Comparison of ENCODE assay signal across 29 mouse cellular contexts in genomic region chr1:133728339-133728738, GRCm38 (mm10). TPM values are rescaled to one million over a fixed set of nuclear protein-coding genes. Genes with fewer than 3 reads are reported as not detected.
A peak's percentile ranks its signal among the peaks of the same experiment; 100 is the strongest.
DNase-seq lines count a peak whose midpoint lies in the region; ATAC-seq and TF ChIP-seq lines count a peak whose summit lies in the region.
"Had no signal": no experiment of that assay in that cellular context is flagged by ENCODE, and none has a peak within 500 bp of the region (broad histone marks: within the 10 kb centered on the region; RNA-seq: fewer than 3 reads in every experiment).

No protein-coding gene starts in this region.

- no peak for TF ChIP-seq CTCF in intestine, postnatal 0 days (IDR thresholded peaks at IDR 0.05; ENCODE audit: low read depth)

- DNase-seq in liver, embryonic 11.5 days (ENCODE audit: low spot score) = no peak
- no peak for DNase-seq in liver
- DNase-seq in c-Kit-positive CD71-positive TER-119-negative erythroid progenitor cells, embryonic 14.5 days (ENCODE audit: low read depth) = peak; percentile 42
- no peak for DNase-seq in liver, embryonic 13.5 days
- DNase-seq in layer of hippocampus, adult 9-11 months = no peak
- DNase-seq: adrenal gland, adult 8-10 months; adrenal gland, postnatal 25 days; cerebellum, adult 11 months; cerebellum, adult 8-10 months; cerebellum, postnatal 10 days; cerebellum, postnatal 36 days; forebrain, postnatal 0 days; gastrocnemius, adult 2 months; gastrocnemius, postnatal 14 days; heart, adult 11 months; heart, postnatal 10 days; heart, postnatal 36 days had no signal

- no peak overlapping the region for H3K9ac ChIP-seq in liver, embryonic 11.5 days (ENCODE audit: low read depth, low read length)
- H3K9ac ChIP-seq in liver, embryonic 13.5 days = no peak overlapping the region
- no peak overlapping the region for H3K9ac ChIP-seq in kidney, embryonic 15.5 days
- H3K9ac ChIP-seq in intestine, postnatal 0 days (ENCODE audit: low read depth, low read length) = no peak overlapping the region
- H3K9ac ChIP-seq: forebrain, postnatal 0 days; heart, embryonic 12.5 days; heart, embryonic 15.5 days; hindbrain, embryonic 13.5 days had no signal

- H3K9me3 ChIP-seq in liver, embryonic 11.5 days (ENCODE audit: control insufficient read depth, low read length) = no peaks in the 10 kb centered on the region
- H3K9me3 ChIP-seq in liver, embryonic 13.5 days (replicated peaks) = no peaks in the 10 kb centered on the region
- no peaks in the 10 kb centered on the region for H3K9me3 ChIP-seq in kidney, embryonic 15.5 days (replicated peaks)
- no peaks in the 10 kb centered on the region for H3K9me3 ChIP-seq in intestine, postnatal 0 days (ENCODE audit: control insufficient read depth)
- H3K9me3 ChIP-seq: G1E; heart, embryonic 12.5 days; heart, embryonic 15.5 days; hindbrain, embryonic 10.5 days; hindbrain, embryonic 13.5 days had no signal

- no peak overlapping the region for H3K4me3 ChIP-seq in liver, embryonic 11.5 days (ENCODE audit: low read depth, low read length)
- H3K4me3 ChIP-seq in liver, embryonic 13.5 days (replicated peaks) = no peak overlapping the region
- H3K4me3 ChIP-seq in kidney, embryonic 15.5 days (replicated peaks) = no peak overlapping the region
- no peak overlapping the region for H3K4me3 ChIP-seq in intestine, postnatal 0 days (ENCODE audit: low read depth, low read length)
- H3K4me3 ChIP-seq: gastrocnemius, adult 2 months; heart, embryonic 12.5 days; heart, embryonic 15.5 days; hindbrain, embryonic 10.5 days; hindbrain, embryonic 13.5 days had no signal

- ATAC-seq in liver, embryonic 11.5 days (replicated peaks; ENCODE audit: low FRiP score) = peak; percentile 73
- ATAC-seq in liver, embryonic 13.5 days (ENCODE audit: low read depth) = peak; percentile 59
- ATAC-seq in megakaryocyte progenitor cell, adult 5-6 weeks (replicated peaks; ENCODE audit: poor library complexity) = peak; percentile 79
- ATAC-seq in kidney, embryonic 15.5 days (replicated peaks; ENCODE audit: low FRiP score) = no peak
- ATAC-seq in intestine, postnatal 0 days = no peak
- ATAC-seq: activated CD4-positive, CD25-positive, alpha-beta regulatory T cell, adult 4 months; forebrain, embryonic 14.5 days; forebrain, postnatal 0 days; hindbrain, embryonic 16.5 days had no signal

- no peaks in the 10 kb centered on the region for H3K27me3 ChIP-seq in liver, embryonic 11.5 days (replicated peaks; ENCODE audit: control insufficient read depth, insufficient read depth, low read length)
- H3K27me3 ChIP-seq in liver, embryonic 13.5 days = no peaks in the 10 kb centered on the region
- no peaks in the 10 kb centered on the region; the same call in 1 of the 2 replicates for H3K27me3 ChIP-seq in kidney, embryonic 15.5 days
- H3K27me3 ChIP-seq in intestine, postnatal 0 days (replicated peaks; ENCODE audit: control insufficient read depth, insufficient read depth, low read length) = no peaks in the 10 kb centered on the region
- H3K27me3 ChIP-seq: CH12.LX; heart, embryonic 12.5 days; heart, embryonic 15.5 days; hindbrain, embryonic 13.5 days had no signal

- H3K27ac ChIP-seq in liver, embryonic 11.5 days (ENCODE audit: low read depth, low read length) = peak overlapping the region; percentile 15; the same call in 1 of the 2 replicates
- 0 out of 2 replicates have a peak overlapping the region, but pooled peaks have one; percentile 34 for H3K27ac ChIP-seq in liver, embryonic 13.5 days
- no peak overlapping the region for H3K27ac ChIP-seq in kidney, embryonic 15.5 days
- no peak overlapping the region for H3K27ac ChIP-seq in intestine, postnatal 0 days (ENCODE audit: low read depth, low read length)
- H3K27ac ChIP-seq: gastrocnemius, adult 2 months; heart, embryonic 15.5 days; hindbrain, embryonic 10.5 days; hindbrain, embryonic 13.5 days had no signal

- WGBS in liver, embryonic 11.5 days = 63% methylated on average over 7 of the region's 7 CpGs
- whole genome bisulfite sequencing in liver, embryonic 13.5 days (ENCODE audit: insufficient replicate concordance) = 50% methylated on average over 7 of the region's 7 CpGs
- 77% methylated on average over 7 of the region's 7 CpGs for WGBS in kidney, embryonic 15.5 days
- 65% methylated on average over 6 of the region's 7 CpGs for WGBS in intestine, postnatal 0 days

- H3K4me2 ChIP-seq in liver, embryonic 11.5 days = no peak overlapping the region
- H3K4me2 ChIP-seq in liver, embryonic 13.5 days = no peak overlapping the region
- no peak overlapping the region for H3K4me2 ChIP-seq in kidney, embryonic 15.5 days
- H3K4me2 ChIP-seq in intestine, postnatal 0 days (replicated peaks; ENCODE audit: low read depth) = no peak overlapping the region
- H3K4me2 ChIP-seq: heart, embryonic 12.5 days; heart, embryonic 15.5 days; hindbrain, embryonic 13.5 days had no signal

- peaks cover 16% of the 10 kb centered on the region for H3K4me1 ChIP-seq in liver, embryonic 11.5 days (replicated peaks; ENCODE audit: control insufficient read depth, insufficient read depth, low read length)
- H3K4me1 ChIP-seq in liver, embryonic 13.5 days (replicated peaks) = peaks cover 26% of the 10 kb centered on the region
- H3K4me1 ChIP-seq in kidney, embryonic 15.5 days = peaks cover 8% of the 10 kb centered on the region
- H3K4me1 ChIP-seq in intestine, postnatal 0 days (replicated peaks; ENCODE audit: control insufficient read depth, insufficient read depth, low read length) = no peaks in the 10 kb centered on the region
- H3K4me1 ChIP-seq: heart, embryonic 12.5 days; heart, embryonic 15.5 days; hindbrain, embryonic 13.5 days had no signal

- peaks cover 29% of the 10 kb centered on the region for H3K36me3 ChIP-seq in liver, embryonic 11.5 days (ENCODE audit: control insufficient read depth, insufficient read depth, low read length)
- H3K36me3 ChIP-seq in liver, embryonic 13.5 days = peaks cover 97% of the 10 kb centered on the region
- H3K36me3 ChIP-seq in kidney, embryonic 15.5 days = peaks cover 35% of the 10 kb centered on the region
- H3K36me3 ChIP-seq in intestine, postnatal 0 days (ENCODE audit: control insufficient read depth, insufficient read depth) = peaks cover 16% of the 10 kb centered on the region; the same call in 1 of the 2 replicates

RNA-seq across cellular contexts. Expression of gene Lax1, which starts 38.4 kb away (rescaled TPM):
- 0.62 and 0.78 TPM in 2 replicates for polyA plus RNA-seq in liver, embryonic 11.5 days (2014; fragmentation: Nextera tagmentation; extraction: Ambion mirVana)
- polyA plus RNA-seq in liver, embryonic 13.5 days (2015; fragmentation: Nextera tagmentation; extraction: Ambion mirVana) = 0.28 and 0.65 TPM in 2 replicates
- total RNA-seq in megakaryocyte progenitor cell, adult 5-6 weeks (2015) = 0.85 and 1.8 TPM in 2 replicates
- 0.75 and 2.6 TPM in 2 replicates for total RNA-seq in megakaryocyte progenitor cell, adult 5-6 weeks (2017)
- 0.66 and 0.81 TPM in 2 replicates for polyA plus RNA-seq in kidney, embryonic 15.5 days (2015; fragmentation: Nextera tagmentation; extraction: Ambion mirVana)
- polyA plus RNA-seq in intestine, postnatal 0 days (2015; fragmentation: Nextera tagmentation; extraction: Ambion mirVana) = 0.38 and 0.47 TPM in 2 replicates
- total RNA-seq: adrenal gland, postnatal 25 days; gastrocnemius, adult 2 months had no signal
- polyA plus RNA-seq: forebrain, embryonic 14.5 days; G1E; hindbrain, embryonic 10.5 days; hindbrain, embryonic 16.5 days had no signal

Comparison
In these comparisons a context has a peak if more than half of its experiments do, and no peak if none do; other contexts are left out.
1. ATAC-seq: peak in liver, embryonic 11.5 days (single experiment), liver, embryonic 13.5 days (single experiment) and megakaryocyte progenitor cell, adult 5-6 weeks (single experiment); none in kidney, embryonic 15.5 days (single experiment) and intestine, postnatal 0 days (single experiment).
2. H3K27ac ChIP-seq: peak in liver, embryonic 11.5 days (single experiment) and liver, embryonic 13.5 days (single experiment); none in kidney, embryonic 15.5 days (single experiment) and intestine, postnatal 0 days (single experiment).